Mouse (Mus musculus) liver, embryonic 14.5 days (tissue): ENCODE data around the gene Ttc21a. TPM values are rescaled to one million over a fixed set of nuclear protein-coding genes. Genes with fewer than 3 reads are reported as not detected.

Experiments
- ATAC-seq: fragments of 200-750 bp; cut with Nextera tagmentation; 2 replicates; pipeline ENCODE4 v1.8.0; 2017; ENCODE audit warnings: moderate number of reproducible peaks, mild to moderate bottlenecking, moderate library complexity; ENCODE audit not compliant: insufficient read depth
- DNase-seq, 3 experiments: peaks; one replicate each; pipeline ENCODE4 v3.0.0-alpha.2; 2012 to 2013; ENCODE audit warnings: low read depth in 3 of 3, low spot score in 3 of 3
- H3K27ac ChIP-seq: fragments of 300-500 bp; sonication (generic); 2 replicates; pipeline ENCODE4 v1.5.1; 2014; ENCODE audit warnings: moderate library complexity, mild to moderate bottlenecking, control low read depth, inconsistent platforms
- H3K27me3 ChIP-seq: fragments of 300-500 bp; sonication (generic); 2 replicates; pipeline ENCODE4 v1.6.1; 2014; ENCODE audit warnings: mild to moderate bottlenecking, low read length, moderate library complexity; ENCODE audit not compliant: control insufficient read depth, insufficient read depth
- H3K36me3 ChIP-seq: fragments of 300-500 bp; sonication (generic); replicated peaks from 2 replicates; pipeline ENCODE4 v1.6.1; 2014; ENCODE audit warnings: low read depth; ENCODE audit not compliant: control insufficient read depth, insufficient read depth
- H3K4me1 ChIP-seq, 2 experiments: fragments of 200-500 bp in 1 of 2; fragments of 300-500 bp in 1 of 2; sonication (generic) in 1 of 2; replicated peaks; 2 replicates each; pipeline ENCODE4 v1.6.1; 2012 to 2014; ENCODE audit warnings: antibody characterized with exemption in 1 of 2, inconsistent platforms in 1 of 2, low read length in 1 of 2; ENCODE audit not compliant: control insufficient read depth in 2 of 2, insufficient read depth in 2 of 2
- H3K4me2 ChIP-seq: fragments of 300-500 bp; sonication (generic); 2 replicates; pipeline ENCODE4 v1.6.1; 2014; ENCODE audit warnings: low read depth, mild to moderate bottlenecking, control low read depth, moderate library complexity
- H3K4me3 ChIP-seq, 2 experiments: fragments of 200-500 bp in 1 of 2; fragments of 300-500 bp in 1 of 2; sonication (generic) in 1 of 2; 2 replicates each; pipeline ENCODE4 v1.5.1; 2012 to 2014; ENCODE audit warnings: low read depth in 2 of 2, low read length in 2 of 2, mild to moderate bottlenecking in 2 of 2, control low read depth in 1 of 2, inconsistent platforms in 1 of 2, moderate library complexity in 1 of 2; ENCODE audit not compliant: insufficient read depth in 1 of 2
- H3K9ac ChIP-seq: fragments of 300-500 bp; sonication (generic); replicated peaks from 2 replicates; pipeline ENCODE4 v1.6.1; 2014; ENCODE audit warnings: mild to moderate bottlenecking, control low read depth, moderate library complexity
- H3K9me3 ChIP-seq: fragments of 300-500 bp; sonication (generic); 2 replicates; pipeline ENCODE4 v1.6.1; 2016; ENCODE audit warnings: low read length, mixed read lengths; ENCODE audit not compliant: control insufficient read depth
- CTCF ChIP-seq: IDR thresholded peaks from 2 replicates; pipeline ENCODE4 v1.5.1; 2016; ENCODE audit warnings: antibody characterized with exemption, low read depth, control low read depth
- EP300 ChIP-seq: IDR thresholded peaks from 2 replicates; pipeline ENCODE4 v1.6.1; 2016; ENCODE audit warnings: antibody characterized with exemption, low read depth
- WGBS: fragments of 180-500 bp; shearing (Covaris S2); extraction: QIAGEN DNeasy Blood & Tissue Kit; methylation state at CpG from one replicate; pipeline ENCODE4 v1.1.7; 2014; ENCODE audit not compliant: insufficient replicate concordance; 5-methylcytosine and 5-hydroxymethylcytosine counted together
- polyA plus RNA-seq, 2 experiments: library from polyadenylated mRNA; depleted of rRNA in 1 of 2; stranded (reverse) in 1 of 2; unstranded in 1 of 2; fragments of >200 nt; fragmentation: Nextera tagmentation in 1 of 2; extraction: Ambion mirVana in 1 of 2; gene quantifications; 2 replicates each; pipeline versions ENCODE4 v1.2.1 to v1.2.3; 2012 to 2014

The Ttc21a gene
- polyA plus RNA-seq, 2 experiments: 0.11 to 0.22 TPM

DNA sequence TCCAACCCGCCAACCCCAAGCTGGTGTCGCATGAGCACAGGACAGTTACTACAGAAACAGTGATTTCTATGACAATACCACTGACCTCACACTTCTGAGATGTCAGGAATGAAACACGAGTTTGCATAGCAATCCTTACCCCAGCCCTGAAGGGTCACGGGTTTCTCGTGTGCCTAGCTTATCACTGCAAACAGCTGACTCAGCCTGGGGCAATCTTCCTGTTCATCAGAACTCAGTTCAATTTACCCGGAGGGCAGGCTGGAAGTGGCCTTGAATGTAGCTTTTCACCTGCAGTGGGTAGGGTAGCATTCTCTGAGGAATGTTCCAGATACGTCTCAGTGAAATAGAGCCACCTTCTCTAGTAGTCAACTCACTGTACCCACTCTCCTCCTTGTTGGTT is 56.8 kb downstream of the Ttc21a start:
- ATAC-seq: no peak

DNA sequence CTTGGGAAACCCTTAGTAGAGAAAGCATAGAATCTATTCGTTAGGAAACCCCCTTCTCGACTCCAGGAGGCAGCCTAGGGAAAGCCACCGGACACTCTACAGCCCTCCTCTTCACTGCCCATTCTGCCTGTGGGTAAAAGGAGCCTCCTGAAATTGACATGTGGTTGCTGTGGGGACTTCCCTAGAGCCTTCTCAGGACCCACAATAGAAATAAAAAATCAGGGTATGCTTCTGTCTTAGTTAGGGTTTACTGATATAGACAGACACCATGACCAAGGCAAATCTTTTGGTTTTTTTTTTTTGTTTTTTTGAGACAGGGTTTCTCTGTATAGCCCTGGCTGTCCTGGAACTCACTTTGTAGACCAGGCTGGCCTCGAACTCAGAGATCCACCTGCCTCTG is 58.7 kb downstream of the Ttc21a start:
- WGBS: 55% methylated on average over 4 of the region's 4 CpGs
- ATAC-seq (no peak), DNase-seq (no peak)
- Histone ChIP-seq H3K9ac (no peak overlapping the region), H3K27ac (no peak overlapping the region), H3K4me2 (no peak overlapping the region), H3K4me3 (no peak overlapping the region), H3K9me3 (no peaks in the 10 kb centered on the region), H3K27me3 (no peaks in the 10 kb centered on the region), H3K4me1 (peaks cover 0 to 10% of the 10 kb centered on the region in 2 experiments; a peak in 2 of 4 replicates), H3K36me3 (no peaks in the 10 kb centered on the region)
- TF ChIP-seq EP300 (no peak), CTCF (no peak)

More for the DNA sequence above, 56.8 kb downstream of the Ttc21a start:
- H3K36me3 ChIP-seq: no peaks in the 10 kb centered on the region
- no peak overlapping the region for H3K4me3 ChIP-seq
- no peak for TF ChIP-seq EP300
- no peak for TF ChIP-seq CTCF
- no peaks in the 10 kb centered on the region for H3K9me3 ChIP-seq
- H3K9ac ChIP-seq: no peak overlapping the region
- no peak overlapping the region for H3K4me2 ChIP-seq
- no peak overlapping the region for H3K27ac ChIP-seq
- DNase-seq: no peak
- no peaks in the 10 kb centered on the region for H3K27me3 ChIP-seq
- WGBS: 33% methylated on average over 7 of the region's 7 CpGs
- H3K4me1 ChIP-seq: peaks cover 0 to 4% of the 10 kb centered on the region in 2 experiments; a peak in 1 of 4 replicates

DNA sequence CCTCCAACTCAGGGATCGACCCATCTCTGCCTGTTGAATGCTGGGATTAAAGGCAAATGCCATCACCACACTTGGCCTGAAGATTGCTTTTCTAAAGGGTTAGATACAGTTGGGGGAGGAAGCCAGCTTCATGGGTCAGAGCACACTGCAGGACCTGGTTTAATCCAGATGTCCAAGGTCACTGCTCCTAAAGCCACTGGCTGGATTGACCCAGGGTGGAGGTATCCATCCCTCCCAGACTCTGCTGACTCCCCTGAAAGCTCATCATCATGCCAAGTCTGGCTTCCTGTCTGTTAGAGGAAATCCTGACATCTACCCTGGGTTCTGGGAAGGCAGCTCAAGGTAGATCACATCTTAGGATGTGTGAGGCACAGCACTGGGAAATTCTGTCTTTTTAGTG is 61.4 kb downstream of the Ttc21a start:
- H3K9me3 ChIP-seq: no peaks in the 10 kb centered on the region
- DNase-seq (no peak), ATAC-seq (no peak)
- no peaks in the 10 kb centered on the region for H3K36me3 ChIP-seq
- no peak for TF ChIP-seq EP300
- no peak for TF ChIP-seq CTCF
- no peaks in the 10 kb centered on the region for H3K27me3 ChIP-seq
- H3K9ac ChIP-seq: no peak overlapping the region
- H3K4me3 ChIP-seq: no peak overlapping the region
- no peak overlapping the region for H3K27ac ChIP-seq
- H3K4me2 ChIP-seq: no peak overlapping the region
- peaks cover 9 to 31% of the 10 kb centered on the region in 2 experiments for H3K4me1 ChIP-seq
- WGBS: 68% methylated on average over 1 of the region's 1 CpGs

DNA sequence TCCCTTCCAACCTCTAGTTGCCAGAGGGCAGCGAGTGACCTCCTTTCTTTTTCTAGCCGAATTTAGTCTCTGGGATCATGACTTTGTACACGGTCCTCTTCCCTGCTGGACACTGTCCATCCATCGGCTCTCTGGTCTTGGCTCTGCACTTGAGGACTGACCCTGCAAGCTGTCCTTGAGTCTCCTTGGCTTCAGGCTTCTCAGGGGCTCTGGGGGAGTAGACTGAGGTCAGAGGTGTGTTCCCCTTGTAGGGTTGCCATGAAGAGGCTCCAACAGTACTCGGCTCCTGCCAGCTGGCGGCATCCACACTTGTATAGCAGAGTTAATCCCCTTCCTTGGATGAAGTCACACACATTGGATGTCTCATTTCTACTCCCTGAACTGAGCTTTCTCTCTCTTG is 62.2 kb downstream of the Ttc21a start:
- peaks cover 9 to 27% of the 10 kb centered on the region in 2 experiments for H3K4me1 ChIP-seq
- no peaks in the 10 kb centered on the region for H3K9me3 ChIP-seq
- no peak overlapping the region for H3K9ac ChIP-seq
- no peak for ATAC-seq
- no peak overlapping the region for H3K27ac ChIP-seq
- H3K36me3 ChIP-seq: no peaks in the 10 kb centered on the region
- H3K27me3 ChIP-seq: no peaks in the 10 kb centered on the region
- no peak for DNase-seq
- WGBS: 58% methylated on average over 6 of the region's 6 CpGs
- TF ChIP-seq EP300 (no peak), CTCF (no peak)
- H3K4me2 ChIP-seq: no peak overlapping the region
- no peak overlapping the region for H3K4me3 ChIP-seq

DNA sequence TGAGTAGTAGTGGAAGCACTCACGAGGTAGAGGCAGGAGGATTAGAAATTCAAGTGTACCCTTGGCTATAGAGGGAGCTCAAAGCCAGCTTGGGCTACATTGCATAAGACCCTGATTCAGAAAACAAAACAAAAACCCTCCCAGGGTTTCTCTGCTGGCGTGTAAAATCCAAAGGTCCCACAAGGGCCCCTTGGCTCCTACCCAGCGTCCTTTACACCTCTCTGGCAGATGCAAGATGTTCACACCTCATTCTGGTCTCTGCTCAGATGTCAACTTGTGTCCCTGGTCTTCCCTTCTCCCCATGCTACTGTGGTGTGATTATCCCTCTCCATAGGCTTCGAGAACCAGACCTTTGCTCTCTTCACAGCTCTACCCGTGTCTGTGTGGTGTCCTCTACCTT is 63.4 kb downstream of the Ttc21a start:
- Histone ChIP-seq H3K27ac (no peak overlapping the region), H3K9me3 (no peaks in the 10 kb centered on the region), H3K4me2 (no peak overlapping the region), H3K27me3 (no peaks in the 10 kb centered on the region), H3K9ac (no peak overlapping the region), H3K36me3 (no peaks in the 10 kb centered on the region), H3K4me3 (no peak overlapping the region), H3K4me1 (peaks cover 9 to 27% of the 10 kb centered on the region in 2 experiments)
- TF ChIP-seq CTCF (no peak), EP300 (no peak)
- WGBS: 55% methylated on average over 5 of the region's 5 CpGs
- DNase-seq: no peak
- ATAC-seq: no peak
